Mouse (Mus musculus) limb, embryonic 11.5 days (tissue): Measurements from ENCODE around the gene Sez6l2. TPM values are rescaled to one million over a fixed set of nuclear protein-coding genes. Genes with fewer than 3 reads are reported as not detected.

Source experiments
- ATAC-seq: fragments of 200-750 bp; cut with Nextera tagmentation; 2 replicates; pipeline ENCODE4 v1.8.0; 2017; ENCODE audit warnings: low read depth; ENCODE audit not compliant: insufficient number of reproducible peaks, low FRiP score, low TSS enrichment
- DNase-seq: peaks from one replicate; pipeline ENCODE4 v3.0.0-alpha.2; 2015; ENCODE audit warnings: low spot score
- H3K27ac ChIP-seq: fragments of 300-500 bp; sonication (generic); replicated peaks from 2 replicates; pipeline ENCODE4 v1.5.1; 2014; ENCODE audit warnings: low read depth, mild to moderate bottlenecking, low read length
- H3K27me3 ChIP-seq: fragments of 300-500 bp; sonication (generic); 2 replicates; pipeline ENCODE4 v1.6.1; 2014; ENCODE audit warnings: mild to moderate bottlenecking, low read length, mixed read lengths; ENCODE audit not compliant: control insufficient read depth, insufficient read depth
- H3K36me3 ChIP-seq: fragments of 300-500 bp; sonication (generic); 2 replicates; pipeline ENCODE4 v1.6.1; 2014; ENCODE audit warnings: mild to moderate bottlenecking, low read length, moderate library complexity, mixed read lengths; ENCODE audit not compliant: control insufficient read depth, insufficient read depth
- H3K4me1 ChIP-seq: fragments of 300-500 bp; sonication (generic); 2 replicates; pipeline ENCODE4 v1.6.1; 2014; ENCODE audit warnings: low read length, mixed read lengths; ENCODE audit not compliant: control insufficient read depth, insufficient read depth
- H3K4me2 ChIP-seq: fragments of 300-500 bp; sonication (generic); 2 replicates; pipeline ENCODE4 v1.6.1; 2014; ENCODE audit warnings: low read depth, mild to moderate bottlenecking, moderate library complexity; ENCODE audit not compliant: severe bottlenecking
- H3K4me3 ChIP-seq: fragments of 300-500 bp; sonication (generic); 2 replicates; pipeline ENCODE4 v1.5.1; 2014; ENCODE audit warnings: low read depth, low read length
- H3K9ac ChIP-seq: fragments of 300-500 bp; sonication (generic); 2 replicates; pipeline ENCODE4 v1.6.1; 2014; ENCODE audit warnings: mild to moderate bottlenecking, low read length
- H3K9me3 ChIP-seq: fragments of 300-500 bp; sonication (generic); 2 replicates; pipeline ENCODE4 v1.6.1; 2016; ENCODE audit warnings: low read length; ENCODE audit not compliant: control insufficient read depth
- WGBS: fragments of 180-500 bp; shearing (Covaris S2); extraction: QIAGEN DNeasy Blood & Tissue Kit; methylation state at CpG from one replicate; pipeline ENCODE4 v1.1.7; 2014; 5-methylcytosine and 5-hydroxymethylcytosine counted together
- polyA plus RNA-seq: library from polyadenylated mRNA; unstranded; fragments of >200 nt; fragmentation: Nextera tagmentation; extraction: Ambion mirVana; gene quantifications from 2 replicates; pipeline ENCODE4 v1.2.1, GENCODE M21; 2014

Sez6l2 gene
- polyA plus RNA-seq, 1 experiment from 2014 or later = 0.16 TPM

DNA sequence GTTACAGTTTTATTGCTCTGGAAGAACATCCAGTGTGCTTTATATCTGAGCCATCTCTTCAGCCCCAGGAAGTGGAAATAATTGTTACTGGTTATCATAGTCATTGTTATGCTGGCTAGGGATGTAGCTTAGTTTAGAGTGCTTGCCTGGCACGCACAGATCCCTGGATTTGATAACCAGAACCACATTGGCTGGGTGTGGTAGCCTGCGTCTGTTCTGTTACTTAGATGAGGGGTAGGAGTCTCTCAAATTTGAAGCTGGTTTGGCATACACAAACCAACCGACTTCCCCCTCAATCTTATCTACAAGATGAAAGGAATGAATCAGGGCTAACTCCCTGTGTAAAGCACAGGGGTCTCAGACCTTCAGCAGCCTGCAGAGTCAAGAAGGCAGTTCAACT, 24.1 kb upstream of the Sez6l2 start:
- peaks cover 7% of the 10 kb centered on the region for H3K4me1 ChIP-seq
- ATAC-seq (no peak), DNase-seq (no peak)
- no peaks in the 10 kb centered on the region for H3K9me3 ChIP-seq
- no peak overlapping the region for H3K4me3 ChIP-seq
- H3K27ac ChIP-seq = no peak overlapping the region
- no peak overlapping the region for H3K4me2 ChIP-seq
- no peaks in the 10 kb centered on the region for H3K36me3 ChIP-seq
- H3K27me3 ChIP-seq = no peaks in the 10 kb centered on the region
- H3K9ac ChIP-seq = no peak overlapping the region
- WGBS = 23% methylated on average over 3 of the region's 3 CpGs

DNA sequence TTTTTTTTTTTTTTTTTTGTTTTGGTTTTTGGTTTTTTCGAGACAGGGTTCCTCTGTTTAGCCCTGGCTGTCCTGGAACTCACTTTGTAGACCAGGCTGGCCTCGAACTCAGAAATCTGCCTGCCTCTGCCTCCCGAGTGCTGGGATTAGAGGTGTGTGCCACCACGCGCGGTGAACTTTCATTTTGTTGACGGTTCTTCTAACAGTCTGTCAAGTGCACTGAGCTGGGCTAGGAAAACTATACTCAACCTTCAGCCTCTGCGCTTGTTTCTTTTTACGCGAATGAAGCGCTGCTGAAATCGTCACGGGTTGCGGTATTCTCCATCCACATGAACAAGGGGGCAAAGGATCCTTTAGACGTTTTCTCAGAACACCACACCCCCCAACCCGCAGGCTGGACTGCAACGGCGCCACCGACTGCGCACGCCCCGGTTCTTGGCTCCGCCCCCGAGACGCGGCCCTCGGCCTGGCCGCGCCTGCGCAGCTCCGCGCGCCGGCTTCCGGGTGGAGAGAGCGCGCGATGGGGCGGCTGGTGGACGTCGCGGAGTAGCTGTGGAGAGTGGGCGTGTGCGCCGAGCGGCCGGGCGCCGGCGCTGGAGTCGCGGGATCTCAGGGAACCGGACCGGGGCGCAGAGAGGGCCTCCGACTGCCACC, 21.9 kb upstream of the Sez6l2 start, which contains the start of gene Kctd13:
Gene Kctd13, plus strand, starts transcription at position 496 of the 654 bp plus-strand sequence.
- Histone ChIP-seq H3K4me2 (peak within 1 kb of the TSS; percentile 93), H3K27ac (peak within 1 kb of the TSS; percentile 21; the same call in 1 of the 2 replicates), H3K9me3 (no peaks in the 10 kb centered on the region), H3K36me3 (no peaks in the 10 kb centered on the region), H3K27me3 (no peaks in the 10 kb centered on the region), H3K9ac (peak within 1 kb of the TSS; percentile 84), H3K4me1 (peaks cover 7% of the 10 kb centered on the region), H3K4me3 (peak within 1 kb of the TSS; percentile 82)
- DNase-seq = peak; percentile 91
- peak; percentile 98 for ATAC-seq
- 5% methylated on average over 54 of the region's 56 CpGs for WGBS

DNA sequence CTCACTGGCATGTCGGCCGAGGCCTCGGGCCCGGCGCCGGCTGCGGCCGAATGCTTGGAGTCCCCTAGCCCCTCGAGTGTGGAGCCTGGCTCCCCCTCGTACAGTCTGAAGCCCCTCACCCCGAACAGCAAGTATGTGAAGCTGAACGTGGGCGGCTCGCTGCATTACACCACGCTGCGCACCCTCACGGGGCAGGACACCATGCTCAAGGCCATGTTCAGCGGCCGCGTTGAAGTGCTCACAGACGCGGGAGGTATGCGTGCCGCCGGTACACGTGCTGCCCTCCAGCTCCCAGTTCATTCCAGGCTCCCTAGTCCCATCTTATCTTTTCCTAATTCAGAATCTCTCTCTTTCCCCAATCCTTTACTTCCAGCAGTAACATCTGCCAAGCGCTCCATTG, 21.3 kb upstream of the Sez6l2 start:
- H3K4me3 ChIP-seq = peak overlapping the region; percentile 82
- H3K9me3 ChIP-seq = no peaks in the 10 kb centered on the region
- H3K4me2 ChIP-seq = peak overlapping the region; percentile 93
- H3K27me3 ChIP-seq = no peaks in the 10 kb centered on the region
- peaks cover 7% of the 10 kb centered on the region for H3K4me1 ChIP-seq
- DNase-seq (no peak), ATAC-seq (peak; percentile 84)
- peak overlapping the region; percentile 84 for H3K9ac ChIP-seq
- 0% methylated on average over 27 of the region's 27 CpGs for WGBS
- H3K27ac ChIP-seq = peak overlapping the region; percentile 21; the same call in 1 of the 2 replicates
- no peaks in the 10 kb centered on the region for H3K36me3 ChIP-seq

DNA sequence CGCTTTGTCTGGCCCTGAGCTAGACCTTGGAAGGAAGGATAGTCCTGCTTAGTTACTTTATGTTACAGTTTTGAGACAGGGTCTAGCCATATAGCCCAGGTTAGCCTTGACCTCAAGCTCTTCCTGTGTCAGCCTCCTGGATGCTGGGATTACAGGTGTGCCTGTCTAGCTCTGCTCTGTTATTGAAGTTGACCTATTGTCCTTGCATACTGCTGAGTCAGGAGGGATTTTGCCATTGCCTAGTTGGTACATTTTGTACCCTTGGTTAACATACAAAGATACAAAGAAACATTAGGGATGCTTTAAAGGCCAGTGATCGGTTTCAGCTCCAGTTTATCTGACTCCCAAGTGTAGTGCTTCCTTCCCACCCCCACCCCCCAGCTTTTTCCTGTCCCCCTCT, 17.7 kb upstream of the Sez6l2 start:
- no peaks in the 10 kb centered on the region for H3K27me3 ChIP-seq
- H3K4me3 ChIP-seq = no peak overlapping the region
- ATAC-seq (no peak), DNase-seq (no peak)
- H3K27ac ChIP-seq = no peak overlapping the region
- peaks cover 7% of the 10 kb centered on the region for H3K4me1 ChIP-seq
- 86% methylated on average over 2 of the region's 2 CpGs for WGBS
- no peak overlapping the region for H3K4me2 ChIP-seq
- no peak overlapping the region for H3K9ac ChIP-seq
- no peaks in the 10 kb centered on the region for H3K9me3 ChIP-seq
- H3K36me3 ChIP-seq = peaks cover 3% of the 10 kb centered on the region; the same call in 1 of the 2 replicates

DNA sequence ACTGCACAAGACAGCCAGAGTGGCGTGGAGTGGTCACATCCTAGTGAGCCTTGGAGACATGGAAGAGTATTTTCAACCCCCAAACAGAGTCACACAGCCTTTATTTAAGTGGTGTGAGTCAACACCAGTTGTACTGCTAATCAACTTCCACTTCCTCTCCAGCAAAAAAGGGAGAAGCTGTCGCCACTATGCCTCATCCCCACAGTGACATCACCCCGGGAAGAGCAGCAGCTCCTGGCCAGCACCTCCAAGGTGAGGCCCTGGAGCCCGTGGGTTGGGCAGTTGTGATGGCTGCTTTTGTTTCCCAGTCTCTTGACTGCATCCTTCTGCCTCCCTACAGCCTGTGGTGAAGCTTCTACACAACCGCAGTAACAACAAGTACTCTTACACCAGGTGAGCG, 9.2 kb upstream of the Sez6l2 start:
- no peak for DNase-seq
- Histone ChIP-seq H3K4me2 (no peak overlapping the region), H3K4me3 (no peak overlapping the region), H3K4me1 (no peaks in the 10 kb centered on the region), H3K36me3 (peaks cover 6% of the 10 kb centered on the region; the same call in 1 of the 2 replicates), H3K27me3 (no peaks in the 10 kb centered on the region), H3K9ac (no peak overlapping the region), H3K9me3 (no peaks in the 10 kb centered on the region), H3K27ac (no peak overlapping the region)
- ATAC-seq = no peak
- WGBS = 52% methylated on average over 6 of the region's 6 CpGs

DNA sequence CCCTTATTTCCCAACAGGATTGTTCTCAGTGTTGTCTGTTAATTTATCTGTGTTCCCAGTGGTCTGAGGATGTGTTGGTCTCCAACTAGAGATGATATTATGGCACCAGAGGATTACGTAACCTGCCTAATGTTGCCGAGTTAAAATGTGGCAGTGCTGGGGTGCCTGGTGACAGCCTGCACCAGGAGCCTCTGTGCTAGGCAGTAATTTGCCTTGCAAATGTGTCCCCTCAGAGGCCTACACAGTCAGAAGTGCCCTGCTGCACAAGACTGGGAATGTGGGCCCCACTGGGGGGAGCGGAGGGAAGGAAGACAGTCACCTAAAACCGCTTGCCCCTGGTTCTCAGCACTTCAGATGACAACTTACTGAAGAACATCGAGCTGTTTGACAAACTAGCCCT, 8.6 kb upstream of the Sez6l2 start:
- H3K27me3 ChIP-seq = no peaks in the 10 kb centered on the region
- WGBS = 77% methylated on average over 5 of the region's 5 CpGs
- H3K27ac ChIP-seq = no peak overlapping the region
- no peaks in the 10 kb centered on the region for H3K9me3 ChIP-seq
- 0 out of 2 replicates have a peak overlapping the region, but pooled peaks have one; percentile 7 for H3K9ac ChIP-seq
- no peaks in the 10 kb centered on the region for H3K4me1 ChIP-seq
- H3K4me3 ChIP-seq = no peak overlapping the region
- DNase-seq (no peak), ATAC-seq (no peak)
- peaks cover 6% of the 10 kb centered on the region; the same call in 1 of the 2 replicates for H3K36me3 ChIP-seq
- no peak overlapping the region for H3K4me2 ChIP-seq

DNA sequence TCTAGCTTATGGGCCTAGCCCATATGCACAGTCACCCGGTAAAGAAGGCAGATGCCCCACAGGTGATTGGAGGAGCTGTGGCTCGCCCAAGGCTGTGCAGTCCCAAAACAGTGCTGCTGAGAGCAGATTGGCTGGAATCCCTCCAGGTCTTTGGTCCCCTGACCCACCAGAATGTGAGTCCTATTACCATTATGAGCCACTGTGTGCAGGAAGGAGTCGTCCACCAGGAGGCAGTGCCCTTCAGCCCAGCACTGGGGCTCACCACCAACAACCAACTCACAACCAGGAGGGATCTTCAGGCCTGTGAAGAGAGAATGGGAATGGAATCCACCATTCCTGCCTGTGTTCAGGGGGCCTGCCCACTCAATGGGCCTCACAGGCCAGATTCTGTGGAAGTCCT, 3.8 kb upstream of the Sez6l2 start:
- Histone ChIP-seq H3K27me3 (peaks cover 17% of the 10 kb centered on the region), H3K4me1 (peaks cover 5% of the 10 kb centered on the region), H3K27ac (no peak overlapping the region), H3K4me2 (no peak overlapping the region), H3K9ac (no peak overlapping the region), H3K9me3 (no peaks in the 10 kb centered on the region), H3K4me3 (no peak overlapping the region), H3K36me3 (peaks cover 3% of the 10 kb centered on the region; the same call in 1 of the 2 replicates)
- peak; percentile 37 for DNase-seq
- 44% methylated on average over 3 of the region's 3 CpGs for WGBS
- ATAC-seq = no peak

DNA sequence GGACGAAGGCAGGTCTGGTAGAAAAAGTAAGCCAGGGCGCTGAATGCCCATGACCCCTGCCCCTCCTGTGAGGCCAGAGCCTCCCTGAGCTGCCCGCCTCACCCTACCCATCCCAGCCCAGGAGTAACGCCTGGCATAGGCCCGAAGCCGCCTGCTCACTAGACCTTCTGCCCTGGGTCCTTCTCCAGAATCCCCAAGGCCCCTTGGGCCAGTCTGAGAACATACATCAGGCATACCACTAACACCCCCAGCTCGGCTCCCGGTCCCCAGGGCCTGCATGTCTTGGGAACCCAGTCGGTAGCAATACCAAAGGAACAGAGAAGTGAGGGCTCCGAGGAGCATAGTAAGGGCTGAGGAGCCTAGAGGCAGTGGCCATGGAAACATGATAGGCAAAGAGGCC, 1.7 kb upstream of the Sez6l2 start:
- 75% methylated on average over 10 of the region's 10 CpGs for WGBS
- Histone ChIP-seq H3K27me3 (peaks cover 29% of the 10 kb centered on the region), H3K4me1 (peaks cover 5% of the 10 kb centered on the region), H3K4me3 (no peak overlapping the region), H3K36me3 (no peaks in the 10 kb centered on the region), H3K27ac (no peak overlapping the region), H3K9ac (no peak overlapping the region), H3K9me3 (no peaks in the 10 kb centered on the region), H3K4me2 (no peak overlapping the region)
- ATAC-seq (no peak), DNase-seq (no peak)
